Mouse (Mus musculus) ES-E14 (cell line): ENCODE results near the gene Lrrc17.

Experiments used
- CHD2 ChIP-seq: IDR thresholded peaks from 2 replicates; pipeline ENCODE4 v1.6.1; 2014; ENCODE audit warnings: mild to moderate bottlenecking, low read depth, low read length, inconsistent platforms
- HCFC1 ChIP-seq: IDR thresholded peaks from 2 replicates; pipeline ENCODE4 v1.6.1; 2012; ENCODE audit warnings: low read length, inconsistent platforms, borderline replicate concordance; ENCODE audit not compliant: insufficient read depth
- ZC3H11A ChIP-seq: IDR thresholded peaks from 2 replicates; pipeline ENCODE4 v1.6.1; 2012; ENCODE audit warnings: low read depth, mild to moderate bottlenecking, inconsistent platforms, low read length, borderline replicate concordance
- ZNF384 ChIP-seq: IDR thresholded peaks from 2 replicates; pipeline ENCODE4 v1.6.1; 2012; ENCODE audit warnings: low read depth, low read length, inconsistent platforms

GRCm38 (mm10) chr5:21578136-21578535, 34.8 kb downstream of the Lrrc17 start:
- TF ChIP-seq ZC3H11A (no peak), CHD2 (no peak), ZNF384 (no peak), HCFC1 (no peak)
